Mouse (Mus musculus) limb, embryonic 15.5 days (tissue): ENCODE measurements around the gene Rnase9. TPM values are rescaled to one million over a fixed set of nuclear protein-coding genes. Genes with fewer than 3 reads are reported as not detected.

Experiments used
- ATAC-seq: fragments of 200-750 bp; cut with Nextera tagmentation; 2 replicates; pipeline ENCODE4 v1.8.0; 2017; ENCODE audit warnings: low read depth, moderate TSS enrichment; ENCODE audit not compliant: insufficient number of reproducible peaks, low FRiP score, low TSS enrichment
- H3K27ac ChIP-seq: fragments of 300-500 bp; sonication (generic); 2 replicates; pipeline ENCODE4 v1.5.1; 2015; ENCODE audit warnings: moderate library complexity, mild to moderate bottlenecking, inconsistent platforms
- H3K27me3 ChIP-seq: fragments of 300-500 bp; sonication (generic); 2 replicates; pipeline ENCODE4 v1.6.1; 2015; ENCODE audit warnings: inconsistent platforms
- H3K36me3 ChIP-seq: fragments of 300-500 bp; sonication (generic); 2 replicates; pipeline ENCODE4 v1.6.1; 2015; ENCODE audit warnings: inconsistent platforms
- H3K4me1 ChIP-seq: fragments of 300-500 bp; sonication (generic); 2 replicates; pipeline ENCODE4 v1.6.1; 2015; ENCODE audit warnings: inconsistent platforms
- H3K4me2 ChIP-seq: fragments of 300-500 bp; sonication (generic); 2 replicates; pipeline ENCODE4 v1.6.1; 2015; ENCODE audit warnings: mild to moderate bottlenecking, inconsistent platforms
- H3K4me3 ChIP-seq: fragments of 300-500 bp; sonication (generic); 2 replicates; pipeline ENCODE4 v1.5.1; 2015; ENCODE audit warnings: mild to moderate bottlenecking, inconsistent platforms
- H3K9ac ChIP-seq: fragments of 300-500 bp; sonication (generic); 2 replicates; pipeline ENCODE4 v1.6.1; 2015; ENCODE audit warnings: inconsistent platforms
- H3K9me3 ChIP-seq: fragments of 300-500 bp; sonication (generic); 2 replicates; pipeline ENCODE4 v1.6.1; 2016; ENCODE audit warnings: inconsistent platforms
- WGBS: fragments of 180-500 bp; shearing (Covaris S2); methylation state at CpG from one replicate; pipeline ENCODE4 v1.1.7; 2015; 5-methylcytosine and 5-hydroxymethylcytosine counted together
- polyA plus RNA-seq: library from polyadenylated mRNA; unstranded; fragments of >200 nt; fragmentation: Nextera tagmentation; extraction: Ambion mirVana; gene quantifications from 2 replicates; pipeline ENCODE4 v1.2.1, GENCODE M21; 2015

Rnase9 gene
- not detected in 2 replicates for polyA plus RNA-seq

DNA sequence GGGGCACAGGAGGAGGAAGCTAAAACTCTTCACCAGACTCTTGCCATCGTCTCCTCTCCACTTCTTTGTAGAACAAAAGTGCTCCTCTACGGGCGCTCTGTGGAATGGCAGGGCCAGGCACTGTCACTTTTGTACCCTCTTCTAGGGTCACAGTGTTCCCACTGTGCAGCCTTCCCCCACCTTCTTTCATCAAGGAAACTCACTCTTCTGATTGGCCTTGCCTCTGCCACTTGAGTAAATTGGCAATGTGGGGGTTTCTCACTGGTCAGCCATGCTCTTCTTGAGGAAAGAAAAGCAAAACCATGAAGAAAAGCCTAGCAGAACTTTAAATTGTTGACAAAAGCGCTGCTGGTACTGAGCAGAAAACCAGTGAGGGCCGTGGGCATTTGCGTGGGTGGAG lies at the start of gene Rnase9:
Gene Rnase9 (minus strand): TSS at position 101 of the 400 bp plus-strand sequence.
- 71% methylated on average over 6 of the region's 6 CpGs for WGBS
- H3K4me3 ChIP-seq, result no peak within 1 kb of the TSS
- H3K27me3 ChIP-seq, result no peaks in the 10 kb centered on the region
- no peaks in the 10 kb centered on the region for H3K36me3 ChIP-seq
- H3K9me3 ChIP-seq, result no peaks in the 10 kb centered on the region
- H3K9ac ChIP-seq, result no peak within 1 kb of the TSS
- no peak within 1 kb of the TSS for H3K27ac ChIP-seq
- ATAC-seq, result no peak
- H3K4me2 ChIP-seq, result no peak within 1 kb of the TSS
- H3K4me1 ChIP-seq, result no peaks in the 10 kb centered on the region

DNA sequence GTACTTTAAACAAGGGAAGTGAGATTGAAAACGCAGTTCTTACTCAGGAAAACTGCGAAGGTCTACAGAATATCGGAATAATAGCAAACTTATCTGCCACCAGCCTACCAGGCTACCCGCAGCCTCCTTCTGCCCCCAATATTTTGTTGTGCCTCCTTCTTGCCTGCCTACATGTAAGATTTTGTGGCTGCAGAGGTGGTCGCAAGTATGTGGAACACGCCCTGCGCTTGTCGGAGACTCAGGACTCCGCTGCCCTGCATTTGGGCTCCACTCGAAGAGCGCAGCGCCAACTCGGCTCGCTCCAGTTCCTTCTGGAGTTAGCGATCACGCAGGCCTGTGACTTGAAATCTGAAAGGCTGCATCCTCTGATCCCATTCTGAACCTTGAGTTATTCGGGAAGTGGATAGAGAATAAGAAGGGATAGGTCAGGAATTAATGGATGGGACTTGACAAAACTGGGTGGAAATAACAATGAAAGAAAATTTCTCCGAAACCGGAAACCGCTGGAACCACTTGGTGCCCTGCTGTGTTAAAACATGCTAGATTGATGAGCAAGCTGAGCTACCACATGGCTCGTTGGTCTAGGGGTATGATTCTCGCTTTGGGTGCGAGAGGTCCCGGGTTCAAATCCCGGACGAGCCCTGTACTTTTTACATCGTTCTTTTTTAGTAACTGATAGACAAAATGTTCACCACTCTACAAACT lies 48.6 kb upstream of the Rnase9 start:
- Histone ChIP-seq H3K4me2 (peak overlapping the region; percentile 64), H3K36me3 (no peaks in the 10 kb centered on the region), H3K27ac (peak overlapping the region; percentile 90), H3K27me3 (no peaks in the 10 kb centered on the region), H3K4me1 (0 out of 2 replicates have a peak, but pooled peaks cover 8% of the 10 kb centered on the region), H3K4me3 (peak overlapping the region; percentile 78), H3K9ac (peak overlapping the region; percentile 48), H3K9me3 (no peaks in the 10 kb centered on the region)
- peak; percentile 70 for ATAC-seq
- WGBS, result under 1% methylated on average over 27 of the region's 27 CpGs

- Histone ChIP-seq H3K36me3 (no peaks in the 10 kb centered on the region), H3K4me3 (peak overlapping the region; percentile 78), H3K4me2 (peak overlapping the region; percentile 64), H3K9me3 (no peaks in the 10 kb centered on the region), H3K27ac (peak overlapping the region; percentile 90), H3K27me3 (peaks cover under 1% of the 10 kb centered on the region; the same call in 1 of the 2 replicates), H3K4me1 (0 out of 2 replicates have a peak, but pooled peaks cover 8% of the 10 kb centered on the region), H3K9ac (peak overlapping the region; percentile 14)
- WGBS, result under 1% methylated on average over 15 of the region's 15 CpGs
- ATAC-seq, result no peak
Observed at GRCm38 (mm10) chr14:51089674-51090076, 48.0 kb upstream of the Rnase9 start.

- H3K27ac ChIP-seq, result peak overlapping the region; percentile 90
- H3K9me3 ChIP-seq, result no peaks in the 10 kb centered on the region
- peak; percentile 92 for ATAC-seq
- peaks cover 4% of the 10 kb centered on the region; the same call in 1 of the 2 replicates for H3K27me3 ChIP-seq
- H3K4me1 ChIP-seq, result 0 out of 2 replicates have a peak, but pooled peaks cover 8% of the 10 kb centered on the region
- H3K36me3 ChIP-seq, result no peaks in the 10 kb centered on the region
- peak overlapping the region; percentile 64 for H3K4me2 ChIP-seq
- peak overlapping the region; percentile 78 for H3K4me3 ChIP-seq
- under 1% methylated on average over 34 of the region's 34 CpGs for WGBS
- H3K9ac ChIP-seq, result peak overlapping the region; percentile 60
Observed at GRCm38 (mm10) chr14:51088970-51089673, 47.5 kb upstream of the Rnase9 start.

GRCm38 (mm10) chr14:51088166-51088969 lies 46.7 kb upstream of the Rnase9 start:
- Histone ChIP-seq H3K9me3 (no peaks in the 10 kb centered on the region), H3K4me2 (peak overlapping the region; percentile 64), H3K4me3 (peak overlapping the region; percentile 78), H3K27ac (peak overlapping the region; percentile 90), H3K36me3 (no peaks in the 10 kb centered on the region), H3K9ac (peak overlapping the region; percentile 60), H3K27me3 (peaks cover 9% of the 10 kb centered on the region; the same call in 1 of the 2 replicates), H3K4me1 (peaks cover 12% of the 10 kb centered on the region; the same call in 1 of the 2 replicates)
- 0 out of 2 replicates have a peak, but pooled peaks have one; percentile 16 for ATAC-seq
- WGBS, result 1% methylated on average over 23 of the region's 23 CpGs

DNA sequence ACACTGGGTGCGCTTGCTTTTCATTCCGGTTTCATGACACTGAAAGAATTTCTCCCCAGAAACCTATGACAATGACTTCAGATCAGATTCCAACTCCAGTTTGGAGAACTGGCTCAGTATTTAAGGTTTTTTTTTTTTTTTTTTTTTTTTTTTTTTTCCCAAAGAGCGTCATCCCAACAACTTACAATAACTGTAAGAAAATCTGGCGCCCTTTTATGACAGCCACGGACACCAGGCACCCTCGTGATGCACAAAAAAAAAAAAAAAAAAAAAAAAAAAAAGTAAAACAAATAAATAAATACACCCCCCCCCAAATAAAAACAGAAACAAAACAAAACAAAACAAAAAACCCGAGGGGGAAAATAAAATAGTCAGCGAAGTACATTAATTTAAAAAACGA lies 46.1 kb upstream of the Rnase9 start:
- Histone ChIP-seq H3K4me3 (peak overlapping the region; percentile 78), H3K27me3 (peaks cover 9% of the 10 kb centered on the region; the same call in 1 of the 2 replicates), H3K9ac (no peak overlapping the region), H3K27ac (no peak overlapping the region), H3K4me2 (peak overlapping the region; percentile 64), H3K36me3 (no peaks in the 10 kb centered on the region), H3K4me1 (peaks cover 16% of the 10 kb centered on the region; the same call in 1 of the 2 replicates), H3K9me3 (no peaks in the 10 kb centered on the region)
- ATAC-seq, result no peak
- 15% methylated on average over 9 of the region's 9 CpGs for WGBS

GRCm38 (mm10) chr14:51085911-51086310 lies 44.2 kb upstream of the Rnase9 start:
- Histone ChIP-seq H3K4me1 (peaks cover 11% of the 10 kb centered on the region; the same call in 1 of the 2 replicates), H3K9ac (no peak overlapping the region), H3K9me3 (no peaks in the 10 kb centered on the region), H3K27ac (no peak overlapping the region), H3K4me3 (no peak overlapping the region), H3K36me3 (no peaks in the 10 kb centered on the region), H3K27me3 (peaks cover 22% of the 10 kb centered on the region), H3K4me2 (no peak overlapping the region)
- WGBS, result 67% methylated on average over 4 of the region's 4 CpGs
- no peak for ATAC-seq

DNA sequence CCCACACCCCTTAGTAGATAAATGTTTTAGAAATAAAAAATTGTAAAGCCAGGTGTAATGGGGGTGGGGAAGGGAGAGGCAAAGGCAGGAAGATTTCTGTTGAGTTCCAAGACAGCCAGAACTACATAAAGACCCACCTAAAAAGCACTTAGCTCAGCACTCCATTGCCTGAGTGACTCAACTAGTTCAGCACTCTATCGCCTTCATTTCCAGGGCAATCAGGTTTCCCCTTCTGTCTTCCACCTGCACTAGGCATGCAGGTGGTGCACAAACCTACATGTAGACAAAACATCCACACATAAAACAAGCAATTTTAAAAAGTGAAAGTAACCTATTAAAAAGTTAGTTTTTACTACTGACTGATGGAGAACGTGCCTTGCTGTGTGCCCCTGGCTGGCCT lies 43.4 kb upstream of the Rnase9 start:
- Histone ChIP-seq H3K9me3 (no peaks in the 10 kb centered on the region), H3K9ac (no peak overlapping the region), H3K4me1 (peaks cover 11% of the 10 kb centered on the region; the same call in 1 of the 2 replicates), H3K27ac (no peak overlapping the region), H3K4me2 (no peak overlapping the region), H3K36me3 (no peaks in the 10 kb centered on the region), H3K27me3 (peaks cover 24% of the 10 kb centered on the region), H3K4me3 (no peak overlapping the region)
- no peak for ATAC-seq
- WGBS, result 70% methylated on average over 2 of the region's 2 CpGs

DNA sequence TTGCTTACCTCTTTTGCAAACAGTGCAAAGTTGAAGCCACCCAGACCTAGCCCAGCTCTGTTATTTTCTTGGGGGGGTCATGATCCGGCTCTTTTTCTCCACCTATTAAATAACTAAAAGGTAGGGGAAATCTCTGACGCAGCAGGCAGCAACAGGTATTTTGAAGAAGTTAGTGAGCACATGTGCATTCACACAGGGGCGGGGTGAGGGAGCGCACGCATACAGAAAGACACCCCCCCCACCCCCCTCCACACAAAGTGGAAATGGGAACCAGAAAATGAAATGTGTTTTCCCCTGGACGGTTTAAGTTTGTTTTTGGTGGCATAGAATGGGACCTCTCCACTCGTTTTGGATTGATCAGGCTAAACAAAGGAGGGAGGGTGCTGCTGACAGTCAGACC lies 42.1 kb upstream of the Rnase9 start:
- Histone ChIP-seq H3K4me3 (peak overlapping the region; percentile 48), H3K27me3 (peaks cover 30% of the 10 kb centered on the region), H3K9me3 (no peaks in the 10 kb centered on the region), H3K27ac (no peak overlapping the region), H3K36me3 (no peaks in the 10 kb centered on the region), H3K4me2 (peak overlapping the region; percentile 81), H3K9ac (no peak overlapping the region), H3K4me1 (peaks cover 11% of the 10 kb centered on the region; the same call in 1 of the 2 replicates)
- no peak for ATAC-seq
- WGBS, result 9% methylated on average over 7 of the region's 7 CpGs

- Histone ChIP-seq H3K4me2 (peak overlapping the region; percentile 81), H3K4me1 (peaks cover 8% of the 10 kb centered on the region; the same call in 1 of the 2 replicates), H3K27ac (no peak overlapping the region), H3K27me3 (peaks cover 30% of the 10 kb centered on the region), H3K9ac (peak overlapping the region; percentile 39; the same call in 1 of the 2 replicates), H3K4me3 (peak overlapping the region; percentile 48), H3K36me3 (no peaks in the 10 kb centered on the region), H3K9me3 (no peaks in the 10 kb centered on the region)
- 2% methylated on average over 40 of the region's 40 CpGs for WGBS
- ATAC-seq, result peak; percentile 53
Observed at GRCm38 (mm10) chr14:51082599-51083581, 41.2 kb upstream of the Rnase9 start.
